34 mouse cellular contexts compared by ENCODE assay signal in the genomic region with DNA sequence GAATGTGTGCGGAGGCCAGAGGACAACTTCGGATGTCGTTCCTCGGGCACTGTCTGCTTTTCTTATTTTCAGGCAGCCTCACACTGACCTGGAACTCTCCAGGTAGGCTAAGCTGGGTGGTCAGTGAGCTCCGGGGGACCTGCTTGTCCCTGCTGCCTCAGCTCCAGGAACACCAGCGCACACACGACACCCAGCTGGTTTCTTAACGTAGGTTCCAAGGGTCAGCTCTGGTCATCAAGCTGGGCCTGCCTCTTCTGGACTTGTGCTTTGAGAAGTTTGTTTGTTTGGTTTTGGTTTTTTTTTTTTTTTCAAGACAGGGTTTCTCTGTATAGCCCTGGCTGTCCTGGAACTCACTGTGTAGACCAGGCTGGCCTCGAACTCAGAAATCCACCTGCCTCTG. TPM values are rescaled to one million over a fixed set of nuclear protein-coding genes. Genes with fewer than 3 reads are reported as not detected.
"Had no signal": no experiment of that assay in that cellular context is flagged by ENCODE, and none has a peak within 500 bp of the region (broad histone marks: within the 10 kb centered on the region; RNA-seq: fewer than 3 reads in every experiment).

No protein-coding gene starts in this region.

- H3K36me3 ChIP-seq: midbrain, embryonic 15.5 days had no signal

- ATAC-seq: liver, embryonic 12.5 days; lung, postnatal 0 days; midbrain, embryonic 13.5 days; midbrain, embryonic 15.5 days; midbrain, embryonic 16.5 days had no signal

- H3K27me3 ChIP-seq: limb, embryonic 12.5 days; limb, embryonic 13.5 days; limb, embryonic 15.5 days; liver, embryonic 13.5 days; liver, embryonic 15.5 days; lung, embryonic 15.5 days; midbrain, embryonic 12.5 days; midbrain, embryonic 13.5 days; midbrain, embryonic 15.5 days had no signal

- H3K4me2 ChIP-seq: limb, embryonic 12.5 days; limb, embryonic 13.5 days; limb, embryonic 15.5 days; liver, embryonic 12.5 days; liver, embryonic 13.5 days; liver, embryonic 15.5 days; lung, embryonic 14.5 days; lung, embryonic 15.5 days; midbrain, embryonic 11.5 days; midbrain, embryonic 12.5 days; midbrain, embryonic 13.5 days; midbrain, embryonic 15.5 days had no signal

- H3K27ac ChIP-seq: left cerebral cortex, adult 2 months; limb, embryonic 10.5 days; limb, embryonic 12.5 days; limb, embryonic 13.5 days; limb, embryonic 15.5 days; liver, embryonic 12.5 days; liver, embryonic 13.5 days; liver, embryonic 14.5 days; liver, embryonic 15.5 days; lung, embryonic 15.5 days; macrophage; midbrain, embryonic 10.5 days; midbrain, embryonic 12.5 days; midbrain, embryonic 13.5 days; midbrain, embryonic 15.5 days had no signal

- H3K4me1 ChIP-seq: limb, embryonic 10.5 days; limb, embryonic 12.5 days; limb, embryonic 13.5 days; limb, embryonic 15.5 days; lung, embryonic 15.5 days; midbrain, embryonic 10.5 days; midbrain, embryonic 12.5 days; midbrain, embryonic 13.5 days; midbrain, embryonic 15.5 days had no signal

- H3K9ac ChIP-seq: limb, embryonic 12.5 days; limb, embryonic 13.5 days; limb, embryonic 15.5 days; liver, embryonic 12.5 days; liver, embryonic 13.5 days; liver, embryonic 14.5 days; liver, embryonic 15.5 days; lung, embryonic 14.5 days; lung, embryonic 15.5 days; midbrain, embryonic 12.5 days; midbrain, embryonic 13.5 days; midbrain, embryonic 15.5 days had no signal

- H3K9me3 ChIP-seq: limb, embryonic 10.5 days; limb, embryonic 12.5 days; limb, embryonic 13.5 days; limb, embryonic 15.5 days; liver, embryonic 12.5 days; liver, embryonic 13.5 days; liver, embryonic 15.5 days; lung, embryonic 15.5 days; megakaryocyte, embryonic 14.5 days; midbrain, embryonic 10.5 days; midbrain, embryonic 12.5 days; midbrain, embryonic 13.5 days; midbrain, embryonic 15.5 days had no signal

- H3K4me3 ChIP-seq: left cerebral cortex, adult 2 months; limb, embryonic 10.5 days; limb, embryonic 12.5 days; limb, embryonic 13.5 days; limb, embryonic 15.5 days; liver, embryonic 12.5 days; liver, embryonic 13.5 days; liver, embryonic 15.5 days; lung, embryonic 15.5 days; megakaryocyte, embryonic 14.5 days; midbrain, embryonic 10.5 days; midbrain, embryonic 12.5 days; midbrain, embryonic 13.5 days; midbrain, embryonic 15.5 days; myocyte had no signal

- DNase-seq: left cerebral cortex, postnatal 4 days; liver, embryonic 13.5 days; lung, adult 18-20 months; lung, adult 2 months; lung, embryonic 14.5 days; lung, postnatal 10 days; lung, postnatal 14 days; lung, postnatal 36 days; midbrain, embryonic 14.5 days had no signal

RNA-seq across cellular contexts. Expression of gene Hp, which starts 11.9 kb away (rescaled TPM):
- total RNA-seq: left cerebral cortex, adult 2 months; left cerebral cortex, postnatal 10 days; left cerebral cortex, postnatal 14 days; left cerebral cortex, postnatal 36 days had no signal
- polyA plus RNA-seq: midbrain, embryonic 14.5 days; myocyte had no signal

RNA-seq across cellular contexts. Expression of gene Pkd1l3, which starts 23.4 kb away (rescaled TPM):
- total RNA-seq: megakaryocyte, adult 5-6 weeks; monocyte, adult 5-6 weeks had no signal
- polyA plus RNA-seq: neural tube, embryonic 11.5 days had no signal
